In the genomic region with DNA sequence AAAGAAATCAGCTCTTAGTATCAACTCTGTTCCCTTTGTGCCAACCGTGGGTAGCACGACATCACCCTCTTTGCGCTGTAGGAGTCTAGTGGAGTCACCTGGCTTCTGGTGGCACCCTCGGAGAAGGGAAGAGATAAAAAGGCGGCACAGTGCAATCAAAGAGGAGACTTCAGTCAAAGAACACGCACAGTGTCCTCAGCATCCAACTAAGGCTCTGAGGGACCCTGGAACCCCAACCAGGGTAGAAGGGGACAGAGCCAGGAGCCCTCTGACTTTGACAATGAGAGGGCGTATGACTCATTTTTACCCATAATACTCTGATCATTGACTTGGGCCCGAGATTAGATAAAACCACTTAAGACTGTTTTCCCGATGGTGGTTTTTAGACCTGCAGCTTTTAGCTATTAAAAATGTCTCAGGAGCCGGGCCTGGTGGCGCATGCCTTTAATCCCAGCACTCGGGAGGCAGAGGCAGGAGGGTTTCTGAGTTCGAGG, we compare ENCODE assay signal across 8 mouse cellular contexts.
DNase-seq lines count a peak whose midpoint lies in the region; ATAC-seq and TF ChIP-seq lines count a peak whose summit lies in the region.

No protein-coding gene starts in this region.

- DNase-seq in kidney, postnatal 14 days = no peak
- DNase-seq in intestine, embryonic 14.5 days (ENCODE audit: low spot score) = peak; percentile 68
- DNase-seq in cerebellum, adult 11 months = no peak
- DNase-seq in left cerebral cortex, postnatal 4 days = no peak
- DNase-seq in embryo, embryonic 11 days = no peak

- peaks cover 21% of the 10 kb centered on the region for H3K4me1 ChIP-seq in kidney, embryonic 14.5 days (ENCODE audit: control insufficient read depth, insufficient read depth, low read length)
- H3K4me1 ChIP-seq in brown adipose tissue, adult 24 weeks (ENCODE audit: control insufficient read depth, insufficient read depth, insufficient read length, low read length) = no peaks in the 10 kb centered on the region
- H3K4me1 ChIP-seq in intestine, embryonic 14.5 days (replicated peaks; ENCODE audit: control insufficient read depth, insufficient read depth, low read length) = peaks cover 20% of the 10 kb centered on the region

- H3K27me3 ChIP-seq in kidney, embryonic 14.5 days (ENCODE audit: control insufficient read depth, insufficient read depth, low read length) = no peaks in the 10 kb centered on the region
- H3K27me3 ChIP-seq in intestine, embryonic 14.5 days (replicated peaks; ENCODE audit: control insufficient read depth, insufficient read depth, low read length) = no peaks in the 10 kb centered on the region
- H3K27me3 ChIP-seq in myocyte (ENCODE audit: control insufficient read depth, insufficient read depth, insufficient read length) = no peaks in the 10 kb centered on the region

- H3K9ac ChIP-seq in kidney, embryonic 14.5 days (ENCODE audit: low read depth, low read length) = no peak overlapping the region
- no peak overlapping the region for H3K9ac ChIP-seq in intestine, embryonic 14.5 days (ENCODE audit: low read length)

- no peak for ATAC-seq in kidney, embryonic 14.5 days (ENCODE audit: low FRiP score, low TSS enrichment)
- ATAC-seq in intestine, embryonic 14.5 days (replicated peaks; ENCODE audit: low FRiP score, low TSS enrichment, low read depth) = no peak

- no peaks in the 10 kb centered on the region for H3K79me2 ChIP-seq in myocyte (ENCODE audit: control insufficient read depth, insufficient read depth)

- no peak for TF ChIP-seq POLR2A in myocyte (IDR thresholded peaks at IDR 0.05; ENCODE audit: insufficient read length, low read depth)

- no peaks in the 10 kb centered on the region for H3K9me3 ChIP-seq in kidney, embryonic 14.5 days (ENCODE audit: control insufficient read depth, low read length)
- H3K9me3 ChIP-seq in intestine, embryonic 14.5 days (ENCODE audit: control insufficient read depth, low read length) = no peaks in the 10 kb centered on the region

- 82% methylated on average over 13 of the region's 13 CpGs for WGBS in kidney, embryonic 14.5 days
- WGBS in intestine, embryonic 14.5 days = 71% methylated on average over 13 of the region's 13 CpGs

- intact Hi-C loops in left cerebral cortex, postnatal 4 days (cut with DNase I) = no loop called here

- H3K36me3 ChIP-seq in kidney, embryonic 14.5 days (ENCODE audit: control insufficient read depth, insufficient read depth, low read length) = no peaks in the 10 kb centered on the region
- no peaks in the 10 kb centered on the region for H3K36me3 ChIP-seq in intestine, embryonic 14.5 days (ENCODE audit: control insufficient read depth, insufficient read depth, low read length)
- H3K36me3 ChIP-seq in myocyte (ENCODE audit: control insufficient read depth, insufficient read depth) = no peaks in the 10 kb centered on the region

- H3K27ac ChIP-seq in kidney, embryonic 14.5 days (ENCODE audit: low read depth, low read length) = peak overlapping the region; percentile 70
- H3K27ac ChIP-seq in brown adipose tissue, adult 24 weeks (replicated peaks; ENCODE audit: low read depth, low read length) = peak overlapping the region; percentile 51
- peak overlapping the region; percentile 88 for H3K27ac ChIP-seq in intestine, embryonic 14.5 days (ENCODE audit: low read depth)

- no peak overlapping the region for H3K4me3 ChIP-seq in kidney, embryonic 14.5 days (ENCODE audit: low read length)
- H3K4me3 ChIP-seq in brown adipose tissue, adult 24 weeks (ENCODE audit: insufficient read depth, low read depth, low read length) = no peak overlapping the region
- no peak overlapping the region for H3K4me3 ChIP-seq in intestine, embryonic 14.5 days (ENCODE audit: low read depth, low read length)
- H3K4me3 ChIP-seq in myocyte = no peak overlapping the region

- H3ac ChIP-seq in myocyte (ENCODE audit: control insufficient read depth, insufficient read length) = no peak overlapping the region

- H3K4me2 ChIP-seq in kidney, embryonic 14.5 days (replicated peaks; ENCODE audit: low read depth, low read length) = no peak overlapping the region
- no peak overlapping the region for H3K4me2 ChIP-seq in intestine, embryonic 14.5 days (ENCODE audit: low read length)
- peak overlapping the region; percentile 28 for H3K4me2 ChIP-seq in myocyte (ENCODE audit: low read depth)

TF ChIP-seq in myocyte, 11 proteins besides CTCF, POLR2A, EP300 and RAD21:
- TF ChIP-seq CEBPB (IDR thresholded peaks at IDR 0.05; ENCODE audit: insufficient read depth, poor library complexity, severe bottlenecking) (no peak), MYOG (IDR thresholded peaks at IDR 0.05; ENCODE audit: control insufficient read depth in 1 of 3, insufficient read depth in 1 of 3, insufficient read length in 2 of 3, low read depth in 2 of 3) (no peak), MYOD1 (IDR thresholded peaks at IDR 0.05; ENCODE audit: control insufficient read depth in 1 of 3, insufficient read length in 2 of 3, low read depth in 2 of 3) (no peak), POLR2AphosphoS2 (IDR thresholded peaks at IDR 0.05; ENCODE audit: insufficient read length, low read depth) (no peak), TCF3 (IDR thresholded peaks at IDR 0.05; ENCODE audit: insufficient read length, low read depth) (no peak)
